Mouse (Mus musculus): ENCODE data around the gene Smtnl2.

- TF ChIP-seq ZNF384 (IDR thresholded peaks at IDR 0.05; ENCODE audit: low read depth, low read length) (no peak), CHD2 (IDR thresholded peaks at IDR 0.05; ENCODE audit: low read depth, low read length) (no peak), ZC3H11A (IDR thresholded peaks at IDR 0.05; ENCODE audit: borderline replicate concordance, low read depth, low read length) (no peak)
These were observed 17.8 kb downstream of the Smtnl2 start for GRCm38 (mm10) chr11:72393669-72394068.

Measured in ES-E14 (cell line).